Mouse (Mus musculus): Measurements from ENCODE around the gene Lgmn. TPM values are rescaled to one million over a fixed set of nuclear protein-coding genes. Genes with fewer than 3 reads are reported as not detected.

Lgmn gene
- polyA plus RNA-seq, 1 experiment from 2014 or later: 48.4 TPM

DNA sequence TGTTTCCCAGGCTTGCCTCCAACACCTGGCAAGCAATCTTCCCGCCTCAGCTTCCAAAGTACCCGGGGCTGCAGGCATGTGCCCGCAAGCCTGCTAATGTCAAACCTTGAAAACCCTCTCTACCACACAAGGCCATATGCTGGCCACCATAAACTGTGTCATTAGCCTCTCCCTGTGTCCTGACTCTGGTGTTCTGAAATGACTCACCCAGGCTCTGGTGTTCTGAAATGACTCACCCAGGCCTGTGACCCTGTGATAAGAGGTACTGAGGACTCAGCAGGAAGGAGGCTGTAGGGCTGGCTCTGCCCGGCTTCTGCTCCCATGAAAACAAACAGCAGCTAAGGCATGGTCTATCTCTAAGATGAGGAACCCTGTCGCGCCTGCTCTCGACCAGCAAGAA lies 13.3 kb downstream of the Lgmn start:
- WGBS: over 99% methylated on average over 7 of the region's 7 CpGs
- Histone ChIP-seq H3K36me3 (ENCODE audit: poor library complexity, severe bottlenecking) (peaks cover 17% of the 10 kb centered on the region), H3K9me3 (replicated peaks) (no peaks in the 10 kb centered on the region), H3K4me1 (no peaks in the 10 kb centered on the region), H3K9ac (no peak overlapping the region), H3K27ac (no peak overlapping the region), H3K4me3 (no peak overlapping the region), H3K4me2 (no peak overlapping the region), H3K27me3 (no peaks in the 10 kb centered on the region)
- no peak for ATAC-seq

GRCm38 (mm10) chr12:102425048-102425578 lies 14.5 kb downstream of the Lgmn start:
- H3K9ac ChIP-seq: no peak overlapping the region
- no peak overlapping the region for H3K4me2 ChIP-seq
- H3K4me3 ChIP-seq: no peak overlapping the region
- no peaks in the 10 kb centered on the region for H3K4me1 ChIP-seq
- 91% methylated on average over 4 of the region's 4 CpGs for WGBS
- peaks cover 17% of the 10 kb centered on the region for H3K36me3 ChIP-seq (ENCODE audit: poor library complexity, severe bottlenecking)
- H3K9me3 ChIP-seq (replicated peaks): no peaks in the 10 kb centered on the region
- no peaks in the 10 kb centered on the region for H3K27me3 ChIP-seq
- no peak overlapping the region for H3K27ac ChIP-seq
- no peak for ATAC-seq

DNA sequence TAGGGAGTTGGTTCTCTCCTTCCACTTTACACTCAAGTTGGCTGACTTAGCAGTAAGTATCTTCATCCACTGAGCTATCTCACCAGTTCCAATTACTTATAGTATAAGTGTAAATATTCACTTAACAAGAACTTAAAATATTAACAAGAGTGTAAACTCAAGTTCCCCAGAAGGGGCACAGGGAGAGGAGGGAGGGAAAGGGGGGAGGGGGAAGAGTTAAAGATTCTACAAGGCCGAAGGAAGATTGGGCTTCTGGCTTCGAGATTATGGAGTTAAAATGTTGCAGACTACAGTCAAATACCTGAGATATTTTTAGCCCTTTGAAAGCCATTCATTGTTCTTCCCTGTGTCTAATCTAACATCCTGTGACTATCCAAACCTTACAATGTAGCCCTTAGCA lies 15.2 kb downstream of the Lgmn start:
- Histone ChIP-seq H3K4me3 (no peak overlapping the region), H3K36me3 (ENCODE audit: poor library complexity, severe bottlenecking) (peaks cover 17% of the 10 kb centered on the region), H3K9me3 (replicated peaks) (no peaks in the 10 kb centered on the region), H3K9ac (no peak overlapping the region), H3K4me1 (peaks cover 4% of the 10 kb centered on the region), H3K27me3 (no peaks in the 10 kb centered on the region), H3K27ac (no peak overlapping the region), H3K4me2 (no peak overlapping the region)
- 88% methylated on average over 2 of the region's 2 CpGs for WGBS
- no peak for ATAC-seq

GRCm38 (mm10) chr12:102423625-102424024 lies 16.0 kb downstream of the Lgmn start:
- peaks cover 5% of the 10 kb centered on the region for H3K4me1 ChIP-seq
- H3K36me3 ChIP-seq (ENCODE audit: poor library complexity, severe bottlenecking): peaks cover 17% of the 10 kb centered on the region
- no peak overlapping the region for H3K4me3 ChIP-seq
- no peaks in the 10 kb centered on the region for H3K27me3 ChIP-seq
- no peaks in the 10 kb centered on the region for H3K9me3 ChIP-seq (replicated peaks)
- ATAC-seq: no peak
- no peak overlapping the region for H3K9ac ChIP-seq
- no peak overlapping the region for H3K4me2 ChIP-seq
- no peak overlapping the region for H3K27ac ChIP-seq
- 94% methylated on average over 8 of the region's 8 CpGs for WGBS

DNA sequence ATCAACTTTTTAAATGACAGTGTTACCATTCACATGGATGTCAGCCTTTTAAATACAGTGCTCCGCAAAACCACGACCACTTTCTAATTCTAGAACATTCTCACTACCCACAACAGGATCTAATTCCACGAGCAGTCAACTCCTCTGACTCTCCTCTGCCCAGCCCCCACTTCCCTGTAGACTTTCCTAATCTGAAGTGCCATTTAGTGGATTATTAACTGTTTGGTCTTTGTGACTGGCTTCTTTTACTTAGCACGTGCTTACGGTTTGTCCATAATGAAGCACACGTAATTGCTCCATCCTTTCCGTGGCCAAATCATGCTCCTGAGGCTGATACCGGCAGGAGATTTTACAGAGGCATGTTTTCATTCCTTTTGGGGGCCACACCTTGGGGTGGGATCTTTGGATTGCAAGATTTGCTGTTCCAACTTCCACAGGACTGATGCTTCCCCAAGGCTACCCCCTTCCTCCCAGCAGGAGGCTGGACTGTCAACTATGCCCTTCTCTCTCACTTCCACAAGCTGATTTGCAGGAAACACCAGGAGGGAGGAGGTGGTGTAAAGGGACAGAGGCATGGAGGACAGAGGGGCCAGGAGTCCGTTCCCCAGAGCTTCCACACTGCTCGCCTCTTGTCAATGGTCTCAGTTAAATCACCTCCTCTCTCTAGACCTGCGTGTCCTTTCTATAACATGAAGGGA lies 16.8 kb downstream of the Lgmn start:
- 91% methylated on average over 11 of the region's 11 CpGs for WGBS
- ATAC-seq: no peak
- no peaks in the 10 kb centered on the region for H3K27me3 ChIP-seq

DNA sequence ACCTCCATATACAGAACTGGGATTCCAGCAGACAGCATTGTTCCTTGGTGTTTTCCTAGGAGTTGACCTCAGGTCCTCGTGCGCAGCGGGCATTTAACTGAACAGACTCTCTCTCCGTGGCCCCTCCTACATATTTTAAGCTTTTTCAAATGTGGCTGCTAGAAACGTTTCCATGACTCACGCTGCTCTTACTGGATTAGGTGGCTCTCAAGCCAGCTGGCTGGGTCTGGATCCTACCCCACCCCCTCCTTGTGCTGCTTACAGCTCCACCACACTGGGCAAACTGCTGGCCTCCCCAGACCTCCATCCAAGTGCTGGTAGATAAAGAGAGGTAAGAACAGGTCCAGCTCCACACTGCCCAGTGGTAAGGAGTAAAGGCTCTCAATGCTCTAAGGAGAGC lies 17.5 kb downstream of the Lgmn start:
- Histone ChIP-seq H3K27me3 (no peaks in the 10 kb centered on the region), H3K4me1 (peaks cover 5% of the 10 kb centered on the region), H3K27ac (no peak overlapping the region), H3K9ac (no peak overlapping the region), H3K4me3 (no peak overlapping the region), H3K36me3 (ENCODE audit: poor library complexity, severe bottlenecking) (peaks cover 17% of the 10 kb centered on the region), H3K4me2 (no peak overlapping the region), H3K9me3 (replicated peaks) (no peaks in the 10 kb centered on the region)
- 83% methylated on average over 6 of the region's 6 CpGs for WGBS
- ATAC-seq: no peak

More for the DNA sequence above, 16.8 kb downstream of the Lgmn start:
- Histone ChIP-seq H3K9ac (no peak overlapping the region), H3K4me1 (peaks cover 5% of the 10 kb centered on the region), H3K36me3 (ENCODE audit: poor library complexity, severe bottlenecking) (peaks cover 17% of the 10 kb centered on the region), H3K9me3 (replicated peaks) (no peaks in the 10 kb centered on the region), H3K27ac (no peak overlapping the region), H3K4me2 (no peak overlapping the region), H3K4me3 (no peak overlapping the region)

GRCm38 (mm10) chr12:102420168-102420890 lies 19.3 kb downstream of the Lgmn start:
- no peak for ATAC-seq
- no peak overlapping the region for H3K27ac ChIP-seq

DNA sequence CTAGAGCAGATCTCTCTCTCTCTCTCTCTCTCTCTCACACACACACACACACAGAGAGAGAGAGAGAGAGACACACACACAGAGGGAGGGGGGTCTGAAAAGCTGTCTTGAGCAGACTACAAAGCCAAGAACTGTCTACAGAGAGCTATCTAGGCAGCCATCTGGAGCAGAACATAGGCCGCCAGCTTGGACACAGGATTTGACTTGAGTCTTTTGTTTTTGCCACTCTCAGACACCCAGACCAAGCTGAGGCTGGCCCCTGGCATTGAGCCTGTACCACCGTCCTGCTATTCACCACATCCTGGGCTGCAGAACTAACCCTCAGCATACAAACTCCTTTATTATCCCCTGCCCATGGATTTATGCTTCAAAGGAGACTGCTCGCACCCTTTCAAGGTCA lies 20.1 kb downstream of the Lgmn start:
- Histone ChIP-seq H3K27me3 (no peaks in the 10 kb centered on the region), H3K36me3 (ENCODE audit: poor library complexity, severe bottlenecking) (peaks cover 15% of the 10 kb centered on the region), H3K9ac (no peak overlapping the region), H3K27ac (no peak overlapping the region; the same call in 1 of the 2 replicates), H3K4me1 (peaks cover 5% of the 10 kb centered on the region), H3K4me3 (no peak overlapping the region), H3K4me2 (no peak overlapping the region), H3K9me3 (replicated peaks) (no peaks in the 10 kb centered on the region)
- peak; percentile 58 for ATAC-seq
- 27% methylated on average over 3 of the region's 3 CpGs for WGBS

More at GRCm38 (mm10) chr12:102420168-102420890, 19.3 kb downstream of the Lgmn start:
- Histone ChIP-seq H3K9ac (no peak overlapping the region), H3K36me3 (ENCODE audit: poor library complexity, severe bottlenecking) (peaks cover 15% of the 10 kb centered on the region), H3K4me3 (no peak overlapping the region), H3K4me1 (peaks cover 5% of the 10 kb centered on the region), H3K4me2 (no peak overlapping the region), H3K9me3 (replicated peaks) (no peaks in the 10 kb centered on the region), H3K27me3 (no peaks in the 10 kb centered on the region)
- WGBS: 93% methylated on average over 10 of the region's 10 CpGs

GRCm38 (mm10) chr12:102417701-102418100 lies 21.9 kb downstream of the Lgmn start:
- peaks cover 16% of the 10 kb centered on the region for H3K36me3 ChIP-seq (ENCODE audit: poor library complexity, severe bottlenecking)
- no peak for ATAC-seq
- no peak overlapping the region for H3K4me3 ChIP-seq
- no peaks in the 10 kb centered on the region for H3K9me3 ChIP-seq (replicated peaks)
- no peak overlapping the region for H3K4me2 ChIP-seq
- H3K4me1 ChIP-seq: peaks cover 5% of the 10 kb centered on the region
- 89% methylated on average over 6 of the region's 6 CpGs for WGBS
- no peaks in the 10 kb centered on the region for H3K27me3 ChIP-seq
- no peak overlapping the region for H3K27ac ChIP-seq
- H3K9ac ChIP-seq: no peak overlapping the region

DNA sequence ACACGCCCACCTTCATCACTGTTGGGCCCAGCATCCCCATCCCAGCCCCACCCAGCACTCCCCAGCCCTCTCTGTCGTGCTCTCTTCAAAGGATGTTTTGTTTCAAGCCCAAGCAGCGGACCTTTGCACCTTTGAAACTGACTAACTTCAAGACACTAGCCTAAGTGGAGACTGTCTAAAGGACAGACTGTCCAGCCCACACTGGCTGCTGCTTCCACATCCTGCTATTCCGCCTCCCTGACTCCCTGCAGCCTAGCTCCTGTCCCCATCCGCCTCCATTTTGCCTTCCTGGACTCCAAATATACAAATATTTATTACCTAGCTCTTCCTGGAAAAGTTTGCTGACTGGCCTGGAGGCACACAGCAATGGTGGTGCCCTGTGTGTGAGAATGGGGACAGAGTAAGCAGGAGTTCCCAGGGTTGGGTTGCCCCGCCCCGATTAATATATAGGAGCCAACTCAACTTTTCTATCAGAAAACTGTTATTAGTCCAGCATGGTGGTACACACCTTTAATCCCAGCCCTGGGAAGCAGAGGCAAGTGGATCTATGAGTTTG lies 22.6 kb downstream of the Lgmn start:
- no peak overlapping the region for H3K9ac ChIP-seq
- 75% methylated on average over 7 of the region's 7 CpGs for WGBS
- H3K27ac ChIP-seq: no peak overlapping the region
- 0 out of 2 replicates have a peak, but pooled peaks have one; percentile 27 for ATAC-seq
- no peaks in the 10 kb centered on the region for H3K27me3 ChIP-seq
- H3K4me1 ChIP-seq: peaks cover 5% of the 10 kb centered on the region
- H3K36me3 ChIP-seq (ENCODE audit: poor library complexity, severe bottlenecking): peaks cover 11% of the 10 kb centered on the region; the same call in 1 of the 2 replicates
- no peaks in the 10 kb centered on the region for H3K9me3 ChIP-seq (replicated peaks)
- no peak overlapping the region for H3K4me3 ChIP-seq
- no peak overlapping the region for H3K4me2 ChIP-seq

GRCm38 (mm10) chr12:102416391-102416837 lies 23.2 kb downstream of the Lgmn start:
- peaks cover 5% of the 10 kb centered on the region for H3K4me1 ChIP-seq
- WGBS: 43% methylated on average over 7 of the region's 7 CpGs
- ATAC-seq: 0 out of 2 replicates have a peak, but pooled peaks have one; percentile 27

GRCm38 (mm10) chr12:102414686-102415085 lies 24.9 kb downstream of the Lgmn start:
- Histone ChIP-seq H3K4me3 (no peak overlapping the region), H3K27ac (no peak overlapping the region), H3K27me3 (no peaks in the 10 kb centered on the region), H3K9me3 (replicated peaks) (no peaks in the 10 kb centered on the region), H3K36me3 (ENCODE audit: poor library complexity, severe bottlenecking) (0 out of 2 replicates have a peak, but pooled peaks cover 11% of the 10 kb centered on the region), H3K4me1 (peaks cover 4% of the 10 kb centered on the region), H3K4me2 (no peak overlapping the region), H3K9ac (no peak overlapping the region)
- 87% methylated on average over 6 of the region's 6 CpGs for WGBS
- no peak for ATAC-seq

More at GRCm38 (mm10) chr12:102416391-102416837, 23.2 kb downstream of the Lgmn start:
- H3K27me3 ChIP-seq: no peaks in the 10 kb centered on the region
- H3K9ac ChIP-seq: 0 out of 2 replicates have a peak overlapping the region, but pooled peaks have one; percentile 9
- no peak overlapping the region for H3K4me2 ChIP-seq
- H3K9me3 ChIP-seq (replicated peaks): no peaks in the 10 kb centered on the region
- H3K27ac ChIP-seq: no peak overlapping the region
- H3K4me3 ChIP-seq: no peak overlapping the region
- 0 out of 2 replicates have a peak, but pooled peaks cover 11% of the 10 kb centered on the region for H3K36me3 ChIP-seq (ENCODE audit: poor library complexity, severe bottlenecking)
